Mouse (Mus musculus) embryonic facial prominence, embryonic 14.5 days (tissue): Measurements from ENCODE around the gene Casp8ap2. TPM values are rescaled to one million over a fixed set of nuclear protein-coding genes. Genes with fewer than 3 reads are reported as not detected.
A peak's percentile ranks its signal among the peaks of the same experiment; 100 is the strongest.

Experiments used
- ATAC-seq: fragments of 200-750 bp; cut with Nextera tagmentation; 2 replicates; pipeline ENCODE4 v1.8.0; 2017; ENCODE audit warnings: low read depth, moderate number of reproducible peaks, moderate TSS enrichment
- DNase-seq: peaks from one replicate; pipeline ENCODE4 v3.0.0-alpha.2; 2015; ENCODE audit warnings: low spot score
- H3K27ac ChIP-seq: fragments of 300-500 bp; sonication (generic); replicated peaks from 2 replicates; pipeline ENCODE4 v1.5.1; 2014; ENCODE audit warnings: low read depth, mild to moderate bottlenecking, low read length, moderate library complexity
- H3K27me3 ChIP-seq: fragments of 300-500 bp; sonication (generic); replicated peaks from 2 replicates; pipeline ENCODE4 v1.6.1; 2014; ENCODE audit warnings: low read length; ENCODE audit not compliant: control insufficient read depth, insufficient read depth
- H3K36me3 ChIP-seq: fragments of 300-500 bp; sonication (generic); 2 replicates; pipeline ENCODE4 v1.6.1; 2014; ENCODE audit warnings: low read length, mixed read lengths; ENCODE audit not compliant: control insufficient read depth, insufficient read depth
- H3K4me1 ChIP-seq: fragments of 300-500 bp; sonication (generic); 2 replicates; pipeline ENCODE4 v1.6.1; 2014; ENCODE audit warnings: antibody characterized with exemption, low read length; ENCODE audit not compliant: control insufficient read depth, insufficient read depth
- H3K4me2 ChIP-seq: fragments of 300-500 bp; sonication (generic); 2 replicates; pipeline ENCODE4 v1.6.1; 2014; ENCODE audit warnings: low read depth, mild to moderate bottlenecking, low read length, moderate library complexity, mixed read lengths
- H3K4me3 ChIP-seq: fragments of 300-500 bp; sonication (generic); 2 replicates; pipeline ENCODE4 v1.5.1; 2014; ENCODE audit warnings: low read depth, mild to moderate bottlenecking, low read length
- H3K9ac ChIP-seq: fragments of 300-500 bp; sonication (generic); 2 replicates; pipeline ENCODE4 v1.6.1; 2014; ENCODE audit warnings: low read depth, mild to moderate bottlenecking, low read length, moderate library complexity, mixed read lengths
- H3K9me3 ChIP-seq: fragments of 300-500 bp; sonication (generic); 2 replicates; pipeline ENCODE4 v1.6.1; 2016; ENCODE audit warnings: low read length; ENCODE audit not compliant: control insufficient read depth
- WGBS: fragments of 180-500 bp; shearing (Covaris S2); extraction: QIAGEN DNeasy Blood & Tissue Kit; methylation state at CpG from one replicate; pipeline ENCODE4 v1.1.7; 2014; 5-methylcytosine and 5-hydroxymethylcytosine counted together
- polyA plus RNA-seq: library from polyadenylated mRNA; unstranded; fragments of >200 nt; fragmentation: Nextera tagmentation; extraction: Ambion mirVana; gene quantifications from 2 replicates; pipeline ENCODE4 v1.2.1, GENCODE M21; 2014

Gene Casp8ap2
- polyA plus RNA-seq, 1 experiment from 2014 or later, result 49.3 TPM

GRCm38 (mm10) chr4:32575165-32575564 lies 40.1 kb upstream of the Casp8ap2 start:
- Histone ChIP-seq H3K4me2 (no peak overlapping the region), H3K36me3 (0 out of 2 replicates have a peak, but pooled peaks cover 4% of the 10 kb centered on the region), H3K9me3 (no peaks in the 10 kb centered on the region), H3K27me3 (no peaks in the 10 kb centered on the region), H3K4me3 (no peak overlapping the region), H3K4me1 (no peaks in the 10 kb centered on the region), H3K9ac (no peak overlapping the region), H3K27ac (no peak overlapping the region)
- WGBS, result 26% methylated on average over 9 of the region's 9 CpGs
- ATAC-seq (no peak), DNase-seq (peak; percentile 62)

- Histone ChIP-seq H3K4me2 (no peak overlapping the region), H3K27me3 (no peaks in the 10 kb centered on the region), H3K36me3 (0 out of 2 replicates have a peak, but pooled peaks cover 7% of the 10 kb centered on the region), H3K27ac (no peak overlapping the region), H3K4me1 (no peaks in the 10 kb centered on the region), H3K9ac (no peak overlapping the region), H3K9me3 (no peaks in the 10 kb centered on the region), H3K4me3 (no peak overlapping the region)
- WGBS, result 77% methylated on average over 8 of the region's 8 CpGs
- no peak for DNase-seq
- ATAC-seq, result no peak
These were observed 35.4 kb upstream of the Casp8ap2 start for GRCm38 (mm10) chr4:32579850-32580249.

GRCm38 (mm10) chr4:32584181-32584580 lies 31.1 kb upstream of the Casp8ap2 start:
- no peak overlapping the region for H3K4me2 ChIP-seq
- DNase-seq (no peak), ATAC-seq (no peak)
- H3K27me3 ChIP-seq, result no peaks in the 10 kb centered on the region
- 67% methylated on average over 6 of the region's 6 CpGs for WGBS
- H3K27ac ChIP-seq, result no peak overlapping the region
- H3K4me3 ChIP-seq, result no peak overlapping the region
- no peaks in the 10 kb centered on the region for H3K9me3 ChIP-seq
- 0 out of 2 replicates have a peak, but pooled peaks cover 7% of the 10 kb centered on the region for H3K36me3 ChIP-seq
- H3K9ac ChIP-seq, result no peak overlapping the region
- no peaks in the 10 kb centered on the region for H3K4me1 ChIP-seq

GRCm38 (mm10) chr4:32586596-32586995 lies 28.7 kb upstream of the Casp8ap2 start:
- peak; percentile 53 for DNase-seq
- Histone ChIP-seq H3K27me3 (no peaks in the 10 kb centered on the region), H3K4me1 (no peaks in the 10 kb centered on the region), H3K4me3 (no peak overlapping the region), H3K9ac (no peak overlapping the region), H3K27ac (no peak overlapping the region), H3K4me2 (no peak overlapping the region), H3K9me3 (no peaks in the 10 kb centered on the region), H3K36me3 (no peaks in the 10 kb centered on the region)
- ATAC-seq, result peak; percentile 55; the same call in 1 of the 2 replicates
- WGBS, result 14% methylated on average over 9 of the region's 9 CpGs

GRCm38 (mm10) chr4:32587543-32587942 lies 27.7 kb upstream of the Casp8ap2 start:
- no peaks in the 10 kb centered on the region for H3K27me3 ChIP-seq
- H3K36me3 ChIP-seq, result no peaks in the 10 kb centered on the region
- H3K4me3 ChIP-seq, result no peak overlapping the region
- no peak for DNase-seq
- H3K27ac ChIP-seq, result no peak overlapping the region
- no peaks in the 10 kb centered on the region for H3K9me3 ChIP-seq
- no peak for ATAC-seq
- WGBS, result 87% methylated on average over 5 of the region's 5 CpGs
- no peaks in the 10 kb centered on the region for H3K4me1 ChIP-seq
- no peak overlapping the region for H3K4me2 ChIP-seq
- no peak overlapping the region for H3K9ac ChIP-seq

- DNase-seq (no peak), ATAC-seq (no peak)
- WGBS, result 71% methylated on average over 6 of the region's 6 CpGs
- H3K27ac ChIP-seq, result no peak overlapping the region
- no peak overlapping the region for H3K9ac ChIP-seq
- no peaks in the 10 kb centered on the region for H3K36me3 ChIP-seq
- no peak overlapping the region for H3K4me2 ChIP-seq
- H3K9me3 ChIP-seq, result no peaks in the 10 kb centered on the region
- no peaks in the 10 kb centered on the region for H3K27me3 ChIP-seq
- H3K4me1 ChIP-seq, result no peaks in the 10 kb centered on the region
- no peak overlapping the region for H3K4me3 ChIP-seq
These were observed 27.0 kb upstream of the Casp8ap2 start for GRCm38 (mm10) chr4:32588237-32588636.

DNA sequence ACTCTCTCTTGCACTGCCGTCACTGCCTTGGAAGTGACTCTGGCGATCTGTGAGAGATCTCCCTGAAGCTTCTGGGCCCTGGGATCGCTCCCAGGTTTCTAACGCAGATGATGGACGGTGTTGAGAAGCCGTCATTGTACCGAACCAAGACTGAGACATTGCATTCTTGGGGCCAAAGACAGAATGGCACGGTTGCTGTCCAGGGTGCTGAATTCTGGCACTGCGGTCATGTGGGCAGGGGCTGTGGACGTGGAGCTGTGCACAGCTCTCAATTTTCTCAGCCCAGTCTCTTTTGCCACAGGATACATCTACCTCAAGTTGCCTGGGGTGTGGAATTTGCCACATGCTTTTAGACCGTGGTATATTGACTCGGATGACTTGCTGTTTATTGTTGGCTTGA lies 14.1 kb upstream of the Casp8ap2 start:
- H3K27ac ChIP-seq, result no peak overlapping the region
- 23% methylated on average over 12 of the region's 12 CpGs for WGBS
- H3K4me1 ChIP-seq, result no peaks in the 10 kb centered on the region
- no peak overlapping the region for H3K9ac ChIP-seq
- H3K4me2 ChIP-seq, result no peak overlapping the region
- no peaks in the 10 kb centered on the region for H3K27me3 ChIP-seq
- no peaks in the 10 kb centered on the region for H3K36me3 ChIP-seq
- H3K9me3 ChIP-seq, result no peaks in the 10 kb centered on the region
- ATAC-seq (no peak), DNase-seq (peak; percentile 50)
- no peak overlapping the region for H3K4me3 ChIP-seq

DNA sequence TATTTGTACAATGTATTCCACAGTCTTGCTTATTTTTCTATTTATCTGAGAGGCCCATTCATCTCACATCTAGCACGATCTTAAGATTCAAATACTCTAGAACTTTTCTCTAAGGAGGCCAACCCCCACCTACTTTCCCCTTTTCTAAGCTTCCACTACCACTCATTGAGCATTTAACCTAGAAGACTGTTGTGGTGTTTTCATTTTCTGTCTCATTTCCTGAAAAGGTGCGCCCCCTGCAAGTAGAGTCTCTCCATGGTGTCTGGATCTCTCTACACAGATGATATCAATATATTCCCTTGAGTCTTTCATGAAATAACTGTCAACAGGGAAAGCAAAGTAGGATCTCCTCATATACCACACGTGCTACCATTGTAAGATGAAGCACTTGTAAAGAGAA lies 12.6 kb upstream of the Casp8ap2 start, which contains the start of gene Gja10:
Gja10 (minus strand) TSS at position 101 of the 400 bp plus-strand sequence.
- no peak within 1 kb of the TSS for H3K9ac ChIP-seq
- WGBS, result 65% methylated on average over 3 of the region's 3 CpGs

DNA sequence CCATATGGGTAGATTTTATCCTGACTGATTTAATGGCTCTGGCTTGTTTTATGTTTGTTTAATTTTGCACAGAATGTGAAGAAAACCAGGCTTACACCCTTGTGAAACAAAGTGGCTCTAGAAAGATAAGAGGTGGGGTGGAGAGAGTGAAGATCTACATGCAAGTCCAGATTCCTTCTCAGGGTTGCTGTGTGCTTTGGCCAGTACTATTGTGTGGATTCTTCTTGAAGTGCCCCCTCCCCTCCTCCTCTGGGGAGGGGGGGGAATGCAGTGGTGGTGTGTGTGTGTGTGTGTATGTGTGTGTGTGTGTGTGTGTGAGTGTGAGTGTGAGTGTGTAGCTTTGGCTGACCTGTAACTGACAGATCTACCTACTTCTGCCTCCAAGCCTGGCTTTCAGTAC lies 6.4 kb downstream of the Casp8ap2 start:
- H3K9ac ChIP-seq, result no peak overlapping the region
- no peaks in the 10 kb centered on the region for H3K9me3 ChIP-seq
- ATAC-seq (no peak), DNase-seq (no peak)
- H3K36me3 ChIP-seq, result peaks cover 25% of the 10 kb centered on the region; the same call in 1 of the 2 replicates
- no peak overlapping the region for H3K27ac ChIP-seq
- no peaks in the 10 kb centered on the region for H3K27me3 ChIP-seq
- H3K4me1 ChIP-seq, result peaks cover 8% of the 10 kb centered on the region
- no peak overlapping the region for H3K4me2 ChIP-seq
- no peak overlapping the region for H3K4me3 ChIP-seq

More for the DNA sequence above, 12.6 kb upstream of the Casp8ap2 start, which contains the start of gene Gja10:
- Histone ChIP-seq H3K27me3 (no peaks in the 10 kb centered on the region), H3K27ac (no peak within 1 kb of the TSS), H3K4me1 (no peaks in the 10 kb centered on the region), H3K9me3 (no peaks in the 10 kb centered on the region), H3K4me3 (no peak within 1 kb of the TSS), H3K36me3 (no peaks in the 10 kb centered on the region), H3K4me2 (no peak within 1 kb of the TSS)
- DNase-seq, result no peak
- ATAC-seq, result no peak
